Mouse (Mus musculus) cerebellum, adult 2 months (tissue): ENCODE data around the gene Ankrd65. TPM values are rescaled to one million over a fixed set of nuclear protein-coding genes. Genes with fewer than 3 reads are reported as not detected.
"Not testable (repeated sequence)": the region's sequence is repeated elsewhere in the genome, so short reads cannot be mapped to it uniquely, and the experiment has no call there.

Experiments used
- DNase-seq, 2 experiments: peaks; one replicate each; pipeline ENCODE4 v3.0.0; 2021
- H3K27ac ChIP-seq: fragments of 200-500 bp; 2 replicates; pipeline ENCODE4 v1.5.1; 2012; ENCODE audit warnings: low read length, control low read depth, inconsistent platforms; ENCODE audit not compliant: insufficient read depth
- H3K27me3 ChIP-seq: fragments of 200-500 bp; 2 replicates; pipeline ENCODE4 v1.6.1; 2012; ENCODE audit warnings: inconsistent platforms, mild to moderate bottlenecking, low read length, moderate library complexity; ENCODE audit not compliant: control insufficient read depth, insufficient read depth
- H3K4me1 ChIP-seq: fragments of 200-500 bp; 2 replicates; pipeline ENCODE4 v1.6.1; 2011; ENCODE audit warnings: low read length; ENCODE audit not compliant: control insufficient read depth, insufficient read depth
- H3K4me3 ChIP-seq: fragments of 200-500 bp; replicated peaks from 2 replicates; pipeline ENCODE3; 2011; ENCODE audit warnings: mild to moderate bottlenecking, low read depth, low read length, control low read depth; ENCODE audit not compliant: insufficient read depth
- CTCF ChIP-seq: fragments of 200-500 bp; IDR thresholded peaks from 2 replicates; pipeline ENCODE4 v1.5.1; 2011; ENCODE audit warnings: low read depth, mild to moderate bottlenecking, control low read depth, low read length, moderate library complexity, borderline replicate concordance; ENCODE audit not compliant: insufficient read depth
- POLR2A ChIP-seq: fragments of 200-500 bp; IDR thresholded peaks from 2 replicates; pipeline ENCODE4 v1.6.1; 2011; ENCODE audit warnings: low read length, control low read depth, borderline replicate concordance; ENCODE audit not compliant: insufficient read depth
- WGBS: fragments of 180-500 bp; shearing (Covaris S2); methylation state at CpG from one replicate; pipeline ENCODE4 v1.1.7; 2018; 5-methylcytosine and 5-hydroxymethylcytosine counted together
- polyA plus RNA-seq: library from polyadenylated mRNA; depleted of rRNA; stranded (reverse); fragments of >200 nt; gene quantifications from 2 replicates; pipeline ENCODE4 v1.2.3, GENCODE M21; 2012

The Ankrd65 gene
- polyA plus RNA-seq, 1 experiment = 0.16 TPM

DNA sequence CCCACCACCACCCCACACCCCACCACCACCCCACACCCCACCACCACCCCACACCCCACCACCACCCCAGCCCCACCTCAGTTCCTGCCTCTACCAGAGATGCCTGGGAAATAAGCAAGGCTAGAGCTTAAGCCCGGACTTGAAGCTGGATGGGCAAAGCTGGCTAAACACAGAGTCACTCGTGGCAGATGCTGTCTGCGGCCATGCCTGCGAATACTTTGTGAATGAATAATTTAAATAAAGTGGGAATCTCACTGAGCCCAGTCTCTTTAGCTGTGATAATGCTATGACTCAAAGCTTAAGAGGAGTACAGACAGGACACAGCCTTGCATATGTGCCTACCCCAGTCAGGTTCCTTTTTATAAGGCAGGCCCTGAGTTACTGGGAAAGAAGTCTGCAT lies 10.7 kb upstream of the Ankrd65 start:
- DNase-seq = no peak
- Histone ChIP-seq H3K27me3 (no peaks in the 10 kb centered on the region), H3K4me3 (no peak overlapping the region), H3K27ac (no peak overlapping the region), H3K4me1 (peaks cover 13% of the 10 kb centered on the region)
- TF ChIP-seq POLR2A = no peak
- TF ChIP-seq CTCF = no peak
- 72% methylated on average over 4 of the region's 4 CpGs for WGBS

DNA sequence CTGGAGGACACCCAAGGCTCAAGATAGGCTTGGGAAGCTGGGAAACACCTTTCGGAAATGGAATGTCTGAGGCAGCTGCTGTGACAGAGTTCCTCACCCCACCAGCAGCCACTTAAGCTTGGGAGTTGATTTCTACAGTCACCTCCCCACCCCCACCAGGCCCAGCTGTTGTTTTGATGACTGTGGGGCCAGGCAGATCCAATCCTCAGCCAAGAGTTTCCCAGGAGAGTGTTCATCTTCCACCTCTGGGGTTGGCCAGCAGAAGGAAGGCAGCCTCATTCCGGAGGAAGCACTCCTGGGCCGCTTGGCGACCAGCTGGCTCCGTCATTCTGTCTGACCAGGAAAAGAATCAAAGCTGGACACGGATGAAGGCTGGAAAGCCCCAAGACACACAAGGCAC lies 9.3 kb upstream of the Ankrd65 start:
- H3K27ac ChIP-seq = peak overlapping the region; percentile 13
- WGBS = 30% methylated on average over 6 of the region's 6 CpGs

DNA sequence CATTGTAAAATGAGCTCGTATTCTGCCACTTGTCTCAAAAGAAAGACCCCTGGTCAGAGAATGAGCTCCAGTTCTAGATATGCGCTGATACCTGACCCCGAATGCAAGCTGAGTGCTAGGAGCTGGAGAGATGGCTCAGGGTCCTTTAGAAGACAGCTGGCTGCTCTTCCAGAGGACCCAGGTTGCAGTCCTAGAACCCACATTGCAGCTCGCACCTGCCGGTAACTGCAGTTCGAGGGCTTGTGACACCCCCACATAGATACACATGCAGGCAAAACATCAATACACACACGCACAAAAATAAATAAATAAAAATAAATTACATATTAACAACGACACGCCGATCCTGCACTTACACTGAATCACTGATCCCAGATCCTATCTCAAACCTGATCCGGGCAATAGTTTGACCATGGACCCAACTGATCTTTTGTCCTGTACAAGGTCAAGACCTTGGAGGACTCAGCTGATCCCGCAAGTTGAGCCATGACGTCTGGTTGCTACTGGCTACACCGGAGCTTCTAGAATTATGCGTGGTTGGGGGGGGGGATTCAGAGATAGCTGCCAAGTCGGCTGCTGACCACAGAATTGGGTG lies 6.7 kb upstream of the Ankrd65 start:
- H3K4me3 ChIP-seq = peak overlapping the region; percentile 83
- H3K4me1 ChIP-seq = no peaks in the 10 kb centered on the region
- H3K27me3 ChIP-seq = no peaks in the 10 kb centered on the region
- WGBS = 12% methylated on average over 16 of the region's 16 CpGs
- TF ChIP-seq CTCF = no peak
- no peak for TF ChIP-seq POLR2A
- H3K27ac ChIP-seq = peak overlapping the region; percentile 95
- peak; percentile 34 to 51 for DNase-seq

More for the DNA sequence above, 9.3 kb upstream of the Ankrd65 start:
- DNase-seq = peak; percentile 32 to 48
- no peak for TF ChIP-seq CTCF
- TF ChIP-seq POLR2A = no peak
- no peak overlapping the region for H3K4me3 ChIP-seq
- peaks cover 3% of the 10 kb centered on the region for H3K4me1 ChIP-seq
- no peaks in the 10 kb centered on the region for H3K27me3 ChIP-seq

GRCm38 (mm10) chr4:155784081-155784701 lies 6.0 kb upstream of the Ankrd65 start:
- DNase-seq = peak; percentile 82 to 89
- H3K4me3 ChIP-seq = peak overlapping the region; percentile 83
- WGBS = under 1% methylated on average over 52 of the region's 52 CpGs
- H3K27ac ChIP-seq = peak overlapping the region; percentile 95
- H3K27me3 ChIP-seq = no peaks in the 10 kb centered on the region
- H3K4me1 ChIP-seq = no peaks in the 10 kb centered on the region
- TF ChIP-seq POLR2A (peak; percentile 36), CTCF (peak; percentile 71)

GRCm38 (mm10) chr4:155785246-155785645 lies 5.0 kb upstream of the Ankrd65 start:
- TF ChIP-seq POLR2A = no peak
- TF ChIP-seq CTCF = no peak
- WGBS = 73% methylated on average over 10 of the region's 10 CpGs
- Histone ChIP-seq H3K4me3 (peak overlapping the region; percentile 15), H3K4me1 (no peaks in the 10 kb centered on the region), H3K27me3 (no peaks in the 10 kb centered on the region), H3K27ac (peak overlapping the region; percentile 74; the same call in 1 of the 2 replicates)
- peak in 1 of 2 experiments; percentile 18 for DNase-seq

- DNase-seq = no peak
- no peak for TF ChIP-seq POLR2A
- no peak for TF ChIP-seq CTCF
- 58% methylated on average over 5 of the region's 5 CpGs for WGBS
- H3K4me1 ChIP-seq = no peaks in the 10 kb centered on the region
- peak within 1 kb of the TSS; percentile 74; the same call in 1 of the 2 replicates for H3K27ac ChIP-seq
- peak within 1 kb of the TSS; percentile 83 for H3K4me3 ChIP-seq
- H3K27me3 ChIP-seq = no peaks in the 10 kb centered on the region
These were observed 4.4 kb upstream of the Ankrd65 start, which contains the start of gene Tmem88b for GRCm38 (mm10) chr4:155785819-155786218. TSS of gene Tmem88b (minus strand) at chr4:155785874.

DNA sequence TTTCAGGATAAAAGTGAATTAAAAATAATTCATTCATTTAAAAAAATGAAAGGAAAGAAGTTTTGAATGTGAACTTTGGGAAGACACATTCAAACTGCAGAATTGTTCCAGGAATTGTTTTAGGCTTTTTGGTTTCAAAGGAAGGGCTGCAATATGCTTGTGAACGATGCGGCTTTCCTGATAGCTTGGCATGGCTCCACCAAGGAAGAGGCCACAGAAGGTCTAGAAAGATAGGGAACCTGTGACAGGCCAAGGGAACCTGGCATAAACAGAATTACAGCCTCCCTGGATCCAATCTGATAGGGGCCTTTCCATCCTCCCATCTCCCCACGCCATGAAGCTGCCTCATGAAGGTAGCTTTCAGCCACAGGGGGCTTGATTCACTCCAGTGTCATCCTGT lies 1.9 kb upstream of the Ankrd65 start:
- no peak overlapping the region for H3K27ac ChIP-seq
- 58% methylated on average over 3 of the region's 3 CpGs for WGBS
- no peaks in the 10 kb centered on the region for H3K27me3 ChIP-seq
- H3K4me3 ChIP-seq = no peak overlapping the region
- DNase-seq = no peak
- H3K4me1 ChIP-seq = no peaks in the 10 kb centered on the region
- TF ChIP-seq CTCF = no peak
- no peak for TF ChIP-seq POLR2A

DNA sequence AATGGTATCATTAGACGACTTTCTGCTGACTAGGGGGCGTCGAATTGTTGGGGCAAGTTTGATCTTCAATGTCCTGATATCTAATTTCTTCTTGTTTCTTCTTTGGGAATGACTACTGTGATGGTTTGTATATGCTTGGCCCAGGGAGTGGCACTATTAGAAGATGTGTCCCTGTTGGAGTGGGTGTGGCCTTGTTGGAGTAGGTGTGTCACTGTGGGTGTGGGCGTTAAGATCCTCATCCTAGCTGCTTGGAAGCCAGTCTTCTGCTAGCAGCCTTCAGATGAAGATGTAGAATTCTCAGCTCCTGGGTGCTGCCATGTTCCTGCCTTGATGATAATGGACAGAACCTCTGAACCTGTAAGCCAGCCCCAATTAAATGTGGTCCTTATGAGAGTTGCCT lies 1.4 kb upstream of the Ankrd65 start:
- DNase-seq, H3K27ac ChIP-seq, H3K4me3 ChIP-seq, H3K4me1 ChIP-seq, H3K27me3 ChIP-seq: not testable (repeated sequence)
- WGBS = 82% methylated on average over 4 of the region's 4 CpGs
